In the genomic region with DNA sequence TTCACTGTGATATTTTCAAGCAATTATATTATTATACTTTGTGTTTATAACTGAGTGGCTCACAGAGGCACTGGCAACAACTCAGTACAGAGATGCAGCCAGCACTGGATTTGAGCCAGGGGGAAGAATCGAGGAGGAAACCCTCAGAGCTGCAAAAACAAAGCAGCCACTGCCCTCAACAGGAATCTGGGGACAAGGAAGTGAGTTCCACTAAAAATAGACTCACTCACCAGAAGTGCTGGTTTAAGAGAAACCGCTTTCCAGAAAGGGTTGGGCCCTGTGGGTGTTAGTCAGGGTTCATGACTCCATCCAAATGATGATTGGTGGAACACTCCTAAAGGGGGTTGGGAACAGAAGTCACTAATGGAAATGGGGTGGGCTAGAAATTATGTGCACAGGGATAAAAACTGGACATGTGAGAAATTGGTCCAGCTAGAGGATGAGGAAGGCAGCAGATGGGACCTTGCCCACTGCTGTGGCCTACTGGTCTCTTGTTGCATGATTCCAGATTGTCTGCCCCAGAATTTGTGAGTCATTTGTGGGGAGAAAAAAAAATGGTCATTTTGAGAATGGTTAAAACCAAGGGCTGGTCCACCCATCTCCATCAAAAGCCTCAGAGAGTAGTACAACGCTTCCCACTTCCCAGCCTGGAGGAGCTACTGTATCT, we compare ENCODE assay signal across 8 mouse cellular contexts. TPM values are rescaled to one million over a fixed set of nuclear protein-coding genes. Genes with fewer than 3 reads are reported as not detected.
A peak's percentile ranks its signal among the peaks of the same experiment; 100 is the strongest.
DNase-seq lines count a peak whose midpoint lies in the region; ATAC-seq and TF ChIP-seq lines count a peak whose summit lies in the region.

No protein-coding gene starts in this region.

- peak; percentile 48 for DNase-seq in urinary bladder, postnatal 25 days (ENCODE audit: low spot score)
- no peak for DNase-seq in urinary bladder, adult 2 months (ENCODE audit: low spot score)
- DNase-seq in gastrocnemius, adult 8-10 months (ENCODE audit: low spot score in 2 of 2): peak; percentile 51 to 67
- DNase-seq in kidney, adult 18-20 months: peak; percentile 63
- peak; percentile 76 for DNase-seq in lung, embryonic 14.5 days
- DNase-seq in midbrain, embryonic 11.5 days (ENCODE audit: low spot score, missing footprints): no peak
- no peak for DNase-seq in left cerebral cortex, adult 18-20 months (ENCODE audit: low spot score in 2 of 2)

- ATAC-seq in lung, embryonic 14.5 days (ENCODE audit: insufficient read depth): peak; percentile 59
- no peak for ATAC-seq in midbrain, embryonic 11.5 days (ENCODE audit: low FRiP score)
- ATAC-seq in erythroid progenitor cell, adult 5-6 weeks (replicated peaks; ENCODE audit: low FRiP score, poor library complexity, severe bottlenecking): no peak

- H3K9ac ChIP-seq in lung, embryonic 14.5 days: no peak overlapping the region
- H3K9ac ChIP-seq in midbrain, embryonic 11.5 days (ENCODE audit: low read length): no peak overlapping the region

- no peak overlapping the region for H3K4me2 ChIP-seq in lung, embryonic 14.5 days
- H3K4me2 ChIP-seq in midbrain, embryonic 11.5 days: no peak overlapping the region

- no peaks in the 10 kb centered on the region for H3K27me3 ChIP-seq in lung, embryonic 14.5 days (ENCODE audit: insufficient read depth, low read length)
- H3K27me3 ChIP-seq in midbrain, embryonic 11.5 days (ENCODE audit: control insufficient read depth, insufficient read depth, low read length): no peaks in the 10 kb centered on the region

- H3K4me1 ChIP-seq in lung, embryonic 14.5 days (ENCODE audit: insufficient read depth): no peaks in the 10 kb centered on the region
- H3K4me1 ChIP-seq in midbrain, embryonic 11.5 days (ENCODE audit: control insufficient read depth, insufficient read depth, low read length): no peaks in the 10 kb centered on the region

- no peaks in the 10 kb centered on the region for H3K9me3 ChIP-seq in lung, embryonic 14.5 days (ENCODE audit: low read depth, low read length)
- H3K9me3 ChIP-seq in midbrain, embryonic 11.5 days (ENCODE audit: control insufficient read depth, low read length): no peaks in the 10 kb centered on the region

- H3K36me3 ChIP-seq in lung, embryonic 14.5 days (ENCODE audit: insufficient read depth): no peaks in the 10 kb centered on the region
- H3K36me3 ChIP-seq in midbrain, embryonic 11.5 days (ENCODE audit: control insufficient read depth, insufficient read depth, low read length): no peaks in the 10 kb centered on the region

- 42% methylated on average over 3 of the region's 3 CpGs for WGBS in lung, embryonic 14.5 days
- 80% methylated on average over 3 of the region's 3 CpGs for WGBS in midbrain, embryonic 11.5 days

- H3K4me3 ChIP-seq in lung, embryonic 14.5 days (ENCODE audit: low read depth, low read length): no peak overlapping the region
- H3K4me3 ChIP-seq in midbrain, embryonic 11.5 days (ENCODE audit: low read depth, low read length): no peak overlapping the region

- no peak overlapping the region for H3K27ac ChIP-seq in lung, embryonic 14.5 days (ENCODE audit: low read depth)
- H3K27ac ChIP-seq in midbrain, embryonic 11.5 days (ENCODE audit: low read depth, low read length): no peak overlapping the region

- TF ChIP-seq CTCF in lung, embryonic 14.5 days (IDR thresholded peaks at IDR 0.05; ENCODE audit: low read depth): no peak

RNA-seq across cellular contexts. Expression of a gene that starts 20.5 kb away (rescaled TPM):
- polyA plus RNA-seq in urinary bladder, adult 2 months (2012; rRNA removed): 48.4 and 88.6 TPM in 2 replicates
- 10 to 100 TPM; 39.6 to 64.1 (median 43.9) TPM for total RNA-seq in gastrocnemius, adult 8-10 months (2022)
- polyA plus RNA-seq in lung, embryonic 14.5 days (2014; fragmentation: Nextera tagmentation; extraction: Ambion mirVana): 1.2 and 1.7 TPM in 2 replicates
- 0.04 and 0.08 TPM in 2 replicates for polyA plus RNA-seq in midbrain, embryonic 11.5 days (2014; fragmentation: Nextera tagmentation; extraction: Ambion mirVana)
- total RNA-seq in erythroid progenitor cell, adult 5-6 weeks (2015; ENCODE audit: low replicate concordance): 11.3 and 30.3 TPM in 2 replicates
- total RNA-seq in erythroid progenitor cell, adult 5-6 weeks (2017; ENCODE audit: low replicate concordance): 9.5 and 9.6 TPM in 2 replicates
- total RNA-seq in left cerebral cortex, adult 18-20 months (2021): 10 to 100 TPM; 10.4 to 15.3 TPM

Comparison
In these comparisons a context has a peak if more than half of its experiments do, and no peak if none do; other contexts are left out.
1. DNase-seq: peak in urinary bladder, postnatal 25 days (single experiment), gastrocnemius, adult 8-10 months (2 of 2), kidney, adult 18-20 months (single experiment) and lung, embryonic 14.5 days (single experiment); none in urinary bladder, adult 2 months (single experiment), midbrain, embryonic 11.5 days (single experiment) and left cerebral cortex, adult 18-20 months (0 of 2).